Mouse (Mus musculus) adrenal gland, adult 18-20 months (tissue): ENCODE measurements around the gene Srpk1. TPM values are rescaled to one million over a fixed set of nuclear protein-coding genes. Genes with fewer than 3 reads are reported as not detected.
A peak's percentile ranks its signal among the peaks of the same experiment; 100 is the strongest.

Experiments
- DNase-seq, 2 experiments: peaks; one replicate each; pipeline ENCODE4 v3.0.0; 2021 to 2022; ENCODE audit warnings: low spot score in 2 of 2
- long read RNA-seq, 2 experiments: library from polyadenylated mRNA; stranded (forward); transcript quantifications; one replicate each; pipeline ENCODE4 v2.0.0; 2021
- total RNA-seq, 2 experiments: library from RNA; stranded (reverse); gene quantifications; 1 replicate in 1 of 2; 2 replicates in 1 of 2; pipeline ENCODE4 v1.2.3; 2021

The Srpk1 gene
- total RNA-seq = 10 to 100 TPM; 60.8 to 64.4 TPM
- long read RNA-seq, experiment 1, full-length matches to known transcripts = 24 of 33 reads
- long read RNA-seq, experiment 1, partial matches to known transcripts = 5 of 33 reads
- long read RNA-seq, experiment 1, other reads (novel, unspliced or antisense) = 4 of 33 reads
- long read RNA-seq, experiment 2, full-length matches to known transcripts = 65 of 81 reads
- long read RNA-seq, experiment 2, partial matches to known transcripts = 7 of 81 reads
- long read RNA-seq, experiment 2, other reads (novel, unspliced or antisense) = 9 of 81 reads

- DNase-seq = peak; percentile 87 to 93
These were observed at the start of gene Srpk1 for GRCm38 (mm10) chr17:28622300-28622759. Srpk1 (minus strand) TSS chr17:28622709.

GRCm38 (mm10) chr17:28659564-28659963 lies 37.1 kb upstream of the Srpk1 start:
- DNase-seq = no peak

GRCm38 (mm10) chr17:28657936-28658335 lies 35.4 kb upstream of the Srpk1 start:
- no peak for DNase-seq

- no peak for DNase-seq
These were observed 27.8 kb upstream of the Srpk1 start for GRCm38 (mm10) chr17:28650268-28650667.

- peak; percentile 22 to 36 for DNase-seq
These were observed 26.3 kb upstream of the Srpk1 start for GRCm38 (mm10) chr17:28648607-28649370.

GRCm38 (mm10) chr17:28646221-28646620 lies 23.7 kb upstream of the Srpk1 start:
- no peak for DNase-seq

- no peak for DNase-seq
These were observed 21.6 kb upstream of the Srpk1 start for GRCm38 (mm10) chr17:28644112-28644511.

- no peak for DNase-seq
These were observed 21.2 kb upstream of the Srpk1 start for GRCm38 (mm10) chr17:28643697-28644096.

GRCm38 (mm10) chr17:28640113-28640512 lies 17.6 kb upstream of the Srpk1 start:
- no peak for DNase-seq

GRCm38 (mm10) chr17:28637711-28638690 lies 15.5 kb upstream of the Srpk1 start:
- peak in 1 of 2 experiments; percentile 4 for DNase-seq

GRCm38 (mm10) chr17:28635842-28636241 lies 13.3 kb upstream of the Srpk1 start:
- no peak for DNase-seq

GRCm38 (mm10) chr17:28629125-28629524 lies 6.6 kb upstream of the Srpk1 start:
- DNase-seq = no peak

GRCm38 (mm10) chr17:28628248-28629124 lies 6.0 kb upstream of the Srpk1 start:
- no peak for DNase-seq

- no peak for DNase-seq
These were observed 4.4 kb upstream of the Srpk1 start for GRCm38 (mm10) chr17:28626937-28627336.

- DNase-seq = no peak
These were observed 2.8 kb upstream of the Srpk1 start for GRCm38 (mm10) chr17:28625327-28625726.

GRCm38 (mm10) chr17:28624841-28625240 lies 2.3 kb upstream of the Srpk1 start:
- no peak for DNase-seq

GRCm38 (mm10) chr17:28621381-28622299 lies 869 bp downstream of the Srpk1 start:
- DNase-seq = peak; percentile 23 to 48

GRCm38 (mm10) chr17:28618775-28619174 lies 3.7 kb downstream of the Srpk1 start:
- no peak for DNase-seq

- DNase-seq = no peak
These were observed 4.4 kb downstream of the Srpk1 start for GRCm38 (mm10) chr17:28618124-28618523.
